Mouse (Mus musculus): ENCODE results near the gene Sfrp5. TPM values are rescaled to one million over a fixed set of nuclear protein-coding genes. Genes with fewer than 3 reads are reported as not detected.

Sfrp5 gene
- total RNA-seq, 2 experiments from 2014 or later, result 1.9 to 6.3 TPM

DNA sequence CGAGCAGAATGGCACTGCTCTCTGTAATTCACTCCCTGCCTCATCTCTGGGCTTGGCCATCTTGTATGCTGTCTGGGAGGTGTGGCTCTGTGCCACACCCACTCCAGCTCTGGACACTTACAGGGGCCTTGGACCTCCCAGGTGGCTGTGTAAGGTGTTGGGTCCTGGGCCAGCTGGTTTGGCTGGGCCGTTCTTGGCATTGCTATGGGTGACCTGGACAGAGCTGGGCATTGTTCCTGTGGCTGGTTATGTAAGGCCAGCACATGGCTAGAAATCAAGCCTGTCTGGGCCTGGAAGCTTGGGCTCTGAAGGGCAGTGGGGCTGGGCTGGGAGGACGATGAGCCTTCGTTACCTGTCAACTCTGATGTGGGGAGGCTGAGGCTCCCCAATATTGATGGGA is 2.3 kb upstream of the Sfrp5 start:
- intact Hi-C loops (cut with DNase I), result no loop called here
- DNase-seq, result no peak

- DNase-seq, result no peak
- intact Hi-C loops (cut with DNase I), result no loop called here
These were observed 415 bp upstream of the Sfrp5 start for GRCm38 (mm10) chr19:42202467-42202866.

GRCm38 (mm10) chr19:42198026-42198425 is 4.0 kb downstream of the Sfrp5 start:
- no peak for DNase-seq
- intact Hi-C loops (cut with DNase I), result loop anchor here (5.0 kb wide), 1 partner anchor 224 kb away; no protein-coding TSS in a partner anchor

GRCm38 (mm10) chr19:42197066-42197465 is 5.0 kb downstream of the Sfrp5 start:
- no peak for DNase-seq
- intact Hi-C loops (cut with DNase I), result loop anchor here (5.0 kb wide), 1 partner anchor 225 kb away; no protein-coding TSS in a partner anchor

- DNase-seq, result no peak
- intact Hi-C loops (cut with DNase I), result loop anchor here (5.0 kb wide), 1 partner anchor 226 kb away; no protein-coding TSS in a partner anchor
These were observed 5.7 kb downstream of the Sfrp5 start for GRCm38 (mm10) chr19:42196378-42196777.

GRCm38 (mm10) chr19:42193311-42193710 is 8.7 kb downstream of the Sfrp5 start:
- intact Hi-C loops (cut with DNase I), result no loop called here
- no peak for DNase-seq

GRCm38 (mm10) chr19:42190494-42190893 is 11.6 kb downstream of the Sfrp5 start:
- intact Hi-C loops (cut with DNase I), result no loop called here
- peak in 1 of 2 experiments; percentile 35 for DNase-seq

DNA sequence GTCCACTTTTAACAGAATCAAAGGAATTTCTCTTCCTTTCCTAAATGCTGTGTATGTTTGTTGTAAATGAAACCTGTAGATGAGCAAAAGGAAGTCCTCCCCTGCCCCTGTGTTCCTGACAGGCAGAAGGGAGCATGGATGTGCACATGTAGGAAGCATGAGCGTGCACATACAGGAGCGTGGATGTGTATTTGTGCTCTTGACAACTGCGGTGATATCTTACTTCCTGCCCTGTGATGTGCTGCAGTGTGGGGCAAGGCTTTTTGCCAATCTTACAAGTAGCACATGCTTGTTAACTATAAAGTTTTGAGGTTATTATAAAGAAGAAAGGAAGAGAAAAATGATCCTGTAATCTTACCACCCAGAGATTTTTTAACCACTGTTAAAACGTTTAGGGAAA is 12.3 kb downstream of the Sfrp5 start:
- intact Hi-C loops (cut with DNase I), result no loop called here

GRCm38 (mm10) chr19:42182673-42183072 is 19.4 kb downstream of the Sfrp5 start:
- intact Hi-C loops (cut with DNase I), result no loop called here
- no peak for DNase-seq

More for the DNA sequence above, 12.3 kb downstream of the Sfrp5 start:
- no peak for DNase-seq

GRCm38 (mm10) chr19:42179356-42179755 is 22.7 kb downstream of the Sfrp5 start:
- DNase-seq, result no peak
- intact Hi-C loops (cut with DNase I), result no loop called here

GRCm38 (mm10) chr19:42177461-42177860 is 24.6 kb downstream of the Sfrp5 start:
- intact Hi-C loops (cut with DNase I), result no loop called here
- no peak for DNase-seq

- intact Hi-C loops (cut with DNase I), result no loop called here
- no peak for DNase-seq
These were observed 25.2 kb downstream of the Sfrp5 start for GRCm38 (mm10) chr19:42176841-42177240.

DNA sequence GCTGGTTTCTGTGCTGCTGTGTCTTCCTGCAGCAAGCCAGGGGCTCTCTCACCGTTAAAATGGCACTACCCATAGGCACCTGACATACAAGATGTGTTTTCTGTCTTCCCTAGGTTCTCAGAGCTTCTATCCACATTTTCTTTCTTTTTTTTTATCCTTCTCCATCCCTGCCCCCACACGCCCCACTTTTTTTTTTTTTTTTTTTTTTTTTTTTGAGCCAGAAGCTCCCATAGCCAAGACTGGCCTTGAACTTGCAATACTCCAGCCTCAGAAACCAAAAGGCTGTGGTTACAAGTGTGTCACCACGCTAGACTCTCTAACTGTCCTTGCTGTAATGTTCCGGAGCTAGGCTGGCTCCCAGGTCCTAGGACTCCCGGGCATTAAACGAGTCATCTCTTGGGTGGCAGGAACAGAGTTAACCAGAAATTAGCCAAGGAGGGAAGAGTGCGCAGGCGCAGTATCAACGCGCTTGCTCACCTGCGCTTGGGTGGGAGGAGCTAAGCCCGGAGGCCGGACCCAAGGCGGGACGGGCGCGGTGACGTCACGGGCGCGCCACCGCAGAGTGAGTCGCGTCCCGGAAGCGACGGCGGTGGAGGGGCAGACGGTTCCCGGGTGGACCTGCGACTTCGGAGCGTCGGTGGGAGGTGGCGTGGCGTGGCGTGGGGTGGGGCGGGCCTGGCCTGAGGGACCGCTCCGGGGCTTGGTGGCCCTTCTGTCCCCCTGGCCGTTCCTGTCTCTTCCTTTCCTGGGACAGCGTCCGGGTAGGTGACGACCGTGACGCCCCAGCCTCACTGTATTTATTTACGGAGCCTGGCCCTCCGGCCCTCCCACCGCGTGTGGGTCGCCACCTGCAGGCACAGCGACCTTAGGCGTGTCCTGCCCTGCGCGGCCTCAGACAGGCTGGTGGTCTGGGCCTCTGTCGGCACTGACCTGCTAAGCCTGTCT is 31.8 kb downstream of the Sfrp5 start:
- peak; percentile 84 to 86 for DNase-seq
- intact Hi-C loops (cut with DNase I), result no loop called here

GRCm38 (mm10) chr19:42169322-42169975 is 32.6 kb downstream of the Sfrp5 start:
- DNase-seq, result no peak
- intact Hi-C loops (cut with DNase I), result no loop called here

DNA sequence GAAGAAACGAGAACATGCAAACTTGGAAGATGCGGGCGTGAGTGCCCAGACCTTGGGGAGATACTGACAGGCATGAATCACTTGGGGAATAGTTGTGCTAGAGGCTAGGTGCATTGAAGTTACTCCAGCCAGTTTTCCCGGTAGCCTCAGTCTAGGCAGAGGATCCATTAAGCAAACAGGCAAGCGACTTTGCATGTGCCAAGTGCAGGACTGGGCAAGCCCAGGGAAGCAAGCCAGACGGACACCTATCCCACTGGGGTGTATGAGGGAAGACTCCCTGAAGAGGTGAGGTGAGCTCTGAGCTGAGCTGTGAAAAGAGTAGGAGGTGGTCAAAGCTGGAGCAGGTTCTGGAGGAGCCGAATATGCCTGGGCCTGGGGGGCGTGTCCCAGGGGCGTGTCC is 34.6 kb downstream of the Sfrp5 start:
- DNase-seq, result no peak
- intact Hi-C loops (cut with DNase I), result loop anchor here (2.0 kb wide), 1 partner anchor 21 kb away; the partner anchor contains the start of gene Marveld1

GRCm38 (mm10) chr19:42166766-42167165 is 35.3 kb downstream of the Sfrp5 start:
- DNase-seq, result no peak
- intact Hi-C loops (cut with DNase I), result loop anchor here (2.0 kb wide), 1 partner anchor 20 kb away; the partner anchor contains the start of gene Marveld1

- DNase-seq, result peak; percentile 86
- intact Hi-C loops (cut with DNase I), result loop anchor here (2.0 kb wide), 1 partner anchor 19 kb away; the partner anchor contains the start of gene Marveld1
These were observed 35.9 kb downstream of the Sfrp5 start for GRCm38 (mm10) chr19:42166130-42166529.

DNA sequence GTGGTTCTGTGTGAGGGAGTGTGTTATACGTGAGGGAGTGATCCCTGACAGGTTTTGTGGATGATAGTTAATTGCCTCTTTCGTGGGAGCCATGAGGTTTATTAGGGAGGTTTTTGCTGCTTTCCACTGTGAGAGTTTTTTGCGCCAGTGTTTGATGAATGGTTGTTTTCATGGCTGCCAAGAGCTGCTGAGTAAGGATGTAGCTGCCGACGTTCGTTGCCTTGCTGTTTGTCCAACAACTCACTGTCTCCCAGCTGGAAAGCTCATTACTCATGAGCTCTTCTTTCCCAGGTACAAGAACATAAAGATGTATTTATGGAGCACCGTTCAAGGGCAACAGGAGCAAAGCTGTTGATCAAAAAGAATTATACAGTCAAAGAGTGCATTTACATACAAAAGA is 37.9 kb downstream of the Sfrp5 start:
- no peak for DNase-seq
- intact Hi-C loops (cut with DNase I), result no loop called here

DNA sequence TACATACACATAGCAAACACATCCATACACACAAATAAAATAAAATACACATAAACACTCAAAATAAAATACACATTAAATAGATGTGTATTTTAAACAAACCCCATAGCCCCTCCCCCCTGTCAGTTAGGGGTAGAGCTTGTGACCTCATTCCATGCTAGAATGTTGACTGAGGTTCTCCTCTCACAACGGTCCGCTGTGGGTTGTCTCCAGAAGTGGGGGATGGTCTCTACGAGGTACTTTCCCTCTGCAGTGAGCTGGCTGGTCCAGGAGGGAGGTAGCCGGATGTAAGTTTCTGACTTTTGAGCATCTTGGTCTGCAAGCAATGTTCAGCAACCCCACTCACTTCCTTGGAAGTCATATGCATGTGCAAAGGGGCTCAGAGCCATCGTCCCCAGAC is 38.3 kb downstream of the Sfrp5 start, which contains the start of gene Zfyve27:
Gene Zfyve27, plus strand, starts transcription at position 188 of the 400 bp plus-strand sequence.
- no peak for DNase-seq
- intact Hi-C loops (cut with DNase I), result no loop called here

DNA sequence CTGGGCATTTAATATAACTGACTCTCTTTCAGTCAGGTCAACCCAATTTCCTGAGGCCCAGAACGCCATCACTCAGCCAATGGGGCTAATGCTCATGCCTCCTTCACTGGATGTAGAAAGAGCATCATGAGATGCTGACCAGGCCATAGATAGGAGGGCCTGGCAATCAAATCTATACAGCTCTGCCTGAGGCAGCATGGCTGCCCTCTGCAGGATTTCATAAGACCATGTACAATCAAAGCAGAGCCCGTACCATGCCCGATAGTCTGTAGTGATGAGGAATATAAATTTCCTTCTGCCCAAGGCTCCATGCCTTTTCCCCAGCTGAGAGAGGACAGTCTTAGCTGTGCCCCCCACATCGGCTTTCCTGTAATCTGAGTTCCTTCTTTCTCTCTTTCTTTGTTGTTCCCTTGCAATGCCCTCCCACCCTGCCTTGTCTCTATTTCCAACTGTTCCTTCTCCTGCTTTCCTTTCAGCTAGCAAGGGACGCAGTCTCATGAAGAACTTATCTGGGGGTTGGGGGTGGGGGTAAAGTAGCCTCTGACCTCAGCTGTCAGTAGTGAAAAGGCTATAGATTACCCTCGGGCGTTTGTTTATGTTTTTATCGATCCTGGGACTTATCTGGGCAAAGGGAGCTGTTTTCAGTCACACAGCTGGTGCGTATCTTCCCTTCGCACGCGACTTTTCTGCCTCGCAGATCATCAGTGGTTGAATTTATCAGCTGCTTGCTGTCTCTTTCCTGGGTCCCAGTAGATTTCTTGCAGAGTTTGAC is 43.6 kb downstream of the Sfrp5 start:
- intact Hi-C loops (cut with DNase I), result no loop called here

More for the DNA sequence above, 43.6 kb downstream of the Sfrp5 start:
- DNase-seq, result no peak

Data from gastrocnemius, postnatal 36 days (tissue).